Mouse (Mus musculus) small intestine, adult 2 months (tissue): ENCODE results near the gene 1700016K19Rik.
A peak's percentile ranks its signal among the peaks of the same experiment; 100 is the strongest.

Experiments used
- CTCF ChIP-seq: fragments of 200-500 bp; IDR thresholded peaks from 2 replicates; pipeline ENCODE4 v1.5.1; 2012; ENCODE audit warnings: low read depth, mild to moderate bottlenecking, control low read depth, inconsistent platforms, low read length, moderate library complexity, mixed read lengths; ENCODE audit not compliant: insufficient replicate concordance, insufficient read length; ENCODE audit errors: extremely low read depth
- POLR2A ChIP-seq: fragments of 200-500 bp; IDR thresholded peaks from 2 replicates; pipeline ENCODE4 v1.6.1; 2012; ENCODE audit warnings: low read depth, mild to moderate bottlenecking, control low read depth, inconsistent platforms, low read length, moderate library complexity

GRCm38 (mm10) chr11:75991911-75992310, 7.8 kb upstream of the 1700016K19Rik start:
- TF ChIP-seq POLR2A (no peak), CTCF (0 out of 2 replicates have a peak, but pooled peaks have one; percentile 5)
